Mouse (Mus musculus): ENCODE measurements around the gene Yap1. TPM values are rescaled to one million over a fixed set of nuclear protein-coding genes. Genes with fewer than 3 reads are reported as not detected.

The Yap1 gene
- total RNA-seq, 2 experiments from 2014 or later, result 33.6 to 51.3 TPM

GRCm38 (mm10) chr9:8001352-8001751 is 3.0 kb downstream of the Yap1 start:
- DNase-seq, result peak; percentile 58
- Histone ChIP-seq H3K4me3 (peak overlapping the region; percentile 24), H3K27ac (peak overlapping the region; percentile 21; the same call in 1 of the 2 replicates)
- TF ChIP-seq CTCF (IDR thresholded peaks at IDR 0.05), result no peak
- intact Hi-C loops (cut with DNase I), result loop anchor here (5.0 kb wide), 1 partner anchor 39 kb away; no protein-coding TSS in a partner anchor

GRCm38 (mm10) chr9:7994275-7994674 is 10.1 kb downstream of the Yap1 start:
- Histone ChIP-seq H3K4me3 (no peak overlapping the region), H3K27ac (no peak overlapping the region)
- DNase-seq, result no peak
- TF ChIP-seq CTCF (IDR thresholded peaks at IDR 0.05), result no peak
- intact Hi-C loops (cut with DNase I), result no loop called here

- Histone ChIP-seq H3K27ac (peak overlapping the region; percentile 44), H3K4me3 (no peak overlapping the region)
- intact Hi-C loops (cut with DNase I), result no loop called here
- peak; percentile 56 for DNase-seq
- TF ChIP-seq CTCF (IDR thresholded peaks at IDR 0.05), result no peak
Measured at GRCm38 (mm10) chr9:7992651-7993050, 11.7 kb downstream of the Yap1 start.

GRCm38 (mm10) chr9:7990897-7991296 is 13.5 kb downstream of the Yap1 start:
- DNase-seq, result peak; percentile 40
- intact Hi-C loops (cut with DNase I), result no loop called here
- Histone ChIP-seq H3K27ac (peak overlapping the region; percentile 31), H3K4me3 (no peak overlapping the region)
- TF ChIP-seq CTCF (IDR thresholded peaks at IDR 0.05), result no peak

GRCm38 (mm10) chr9:7987119-7987518 is 17.3 kb downstream of the Yap1 start:
- no peak for TF ChIP-seq CTCF (IDR thresholded peaks at IDR 0.05)
- no peak overlapping the region for H3K27ac ChIP-seq
- intact Hi-C loops (cut with DNase I), result no loop called here
- no peak for DNase-seq
- no peak overlapping the region for H3K4me3 ChIP-seq

GRCm38 (mm10) chr9:7984287-7984686 is 20.1 kb downstream of the Yap1 start:
- Histone ChIP-seq H3K4me3 (peak overlapping the region; percentile 9), H3K27ac (peak overlapping the region; percentile 91)
- no peak for TF ChIP-seq CTCF (IDR thresholded peaks at IDR 0.05)
- intact Hi-C loops (cut with DNase I), result no loop called here
- no peak for DNase-seq

GRCm38 (mm10) chr9:7983665-7984064 is 20.7 kb downstream of the Yap1 start:
- H3K4me3 ChIP-seq, result peak overlapping the region; percentile 32
- no peak for TF ChIP-seq CTCF (IDR thresholded peaks at IDR 0.05)
- peak overlapping the region; percentile 91 for H3K27ac ChIP-seq
- intact Hi-C loops (cut with DNase I), result loop anchor here (2.0 kb wide), 1 partner anchor 19 kb away; no protein-coding TSS in a partner anchor
- DNase-seq, result peak; percentile 46

GRCm38 (mm10) chr9:7980162-7980561 is 24.2 kb downstream of the Yap1 start:
- peak overlapping the region; percentile 47 for H3K4me3 ChIP-seq
- H3K27ac ChIP-seq, result peak overlapping the region; percentile 91
- no peak for DNase-seq
- TF ChIP-seq CTCF (IDR thresholded peaks at IDR 0.05), result no peak
- intact Hi-C loops (cut with DNase I), result no loop called here

GRCm38 (mm10) chr9:7979153-7979916 is 25.1 kb downstream of the Yap1 start:
- Histone ChIP-seq H3K4me3 (peak overlapping the region; percentile 47), H3K27ac (peak overlapping the region; percentile 91)
- intact Hi-C loops (cut with DNase I), result no loop called here
- no peak for DNase-seq
- no peak for TF ChIP-seq CTCF (IDR thresholded peaks at IDR 0.05)

- Histone ChIP-seq H3K27ac (peak overlapping the region; percentile 91; the same call in 1 of the 2 replicates), H3K4me3 (no peak overlapping the region)
- peak; percentile 60 for TF ChIP-seq CTCF (IDR thresholded peaks at IDR 0.05)
- no peak for DNase-seq
- intact Hi-C loops (cut with DNase I), result no loop called here
Measured at GRCm38 (mm10) chr9:7978502-7978901, 25.9 kb downstream of the Yap1 start.

GRCm38 (mm10) chr9:7977587-7977986 is 26.8 kb downstream of the Yap1 start:
- no peak for DNase-seq
- no peak for TF ChIP-seq CTCF (IDR thresholded peaks at IDR 0.05)
- Histone ChIP-seq H3K27ac (no peak overlapping the region), H3K4me3 (no peak overlapping the region)
- intact Hi-C loops (cut with DNase I), result no loop called here

GRCm38 (mm10) chr9:7971993-7972392 is 32.4 kb downstream of the Yap1 start:
- Histone ChIP-seq H3K27ac (no peak overlapping the region), H3K4me3 (no peak overlapping the region)
- intact Hi-C loops (cut with DNase I), result no loop called here
- DNase-seq, result no peak
- no peak for TF ChIP-seq CTCF (IDR thresholded peaks at IDR 0.05)

- Histone ChIP-seq H3K4me3 (no peak overlapping the region), H3K27ac (no peak overlapping the region)
- no peak for TF ChIP-seq CTCF (IDR thresholded peaks at IDR 0.05)
- intact Hi-C loops (cut with DNase I), result no loop called here
- DNase-seq, result no peak
Measured at GRCm38 (mm10) chr9:7967980-7968379, 36.4 kb downstream of the Yap1 start.

- TF ChIP-seq CTCF (IDR thresholded peaks at IDR 0.05), result no peak
- H3K4me3 ChIP-seq, result no peak overlapping the region
- intact Hi-C loops (cut with DNase I), result no loop called here
- no peak overlapping the region for H3K27ac ChIP-seq
- no peak for DNase-seq
Measured at GRCm38 (mm10) chr9:7965590-7965989, 38.8 kb downstream of the Yap1 start.

Data from gastrocnemius, adult 2 months (tissue).